Mouse (Mus musculus) lung, embryonic 15.5 days (tissue): ENCODE data around the gene Copz1. TPM values are rescaled to one million over a fixed set of nuclear protein-coding genes. Genes with fewer than 3 reads are reported as not detected.
"Not testable (repeated sequence)": the region's sequence is repeated elsewhere in the genome, so short reads cannot be mapped to it uniquely, and the experiment has no call there.

Experiments used
- ATAC-seq: fragments of 200-750 bp; cut with Nextera tagmentation; 2 replicates; pipeline ENCODE4 v1.8.0; 2017; ENCODE audit warnings: moderate number of reproducible peaks, borderline replicate concordance; ENCODE audit not compliant: low FRiP score, low TSS enrichment; ENCODE audit errors: extremely low read depth
- H3K27ac ChIP-seq: fragments of 300-500 bp; sonication (generic); 2 replicates; pipeline ENCODE4 v1.5.1; 2015; ENCODE audit warnings: moderate library complexity, mild to moderate bottlenecking, inconsistent platforms
- H3K27me3 ChIP-seq: fragments of 300-500 bp; sonication (generic); 2 replicates; pipeline ENCODE4 v1.6.1; 2015; ENCODE audit warnings: inconsistent platforms
- H3K36me3 ChIP-seq: fragments of 300-500 bp; sonication (generic); 2 replicates; pipeline ENCODE4 v1.6.1; 2015; ENCODE audit warnings: inconsistent platforms
- H3K4me1 ChIP-seq: fragments of 300-500 bp; sonication (generic); 2 replicates; pipeline ENCODE4 v1.6.1; 2015; ENCODE audit warnings: inconsistent platforms
- H3K4me2 ChIP-seq: fragments of 300-500 bp; sonication (generic); 2 replicates; pipeline ENCODE4 v1.6.1; 2015; ENCODE audit warnings: inconsistent platforms, mild to moderate bottlenecking, moderate library complexity
- H3K4me3 ChIP-seq: fragments of 300-500 bp; sonication (generic); 2 replicates; pipeline ENCODE4 v1.5.1; 2015; ENCODE audit warnings: mild to moderate bottlenecking, inconsistent platforms
- H3K9ac ChIP-seq: fragments of 300-500 bp; sonication (generic); 2 replicates; pipeline ENCODE4 v1.6.1; 2015; ENCODE audit warnings: inconsistent platforms
- H3K9me3 ChIP-seq: fragments of 300-500 bp; sonication (generic); 2 replicates; pipeline ENCODE4 v1.6.1; 2016; ENCODE audit warnings: inconsistent platforms
- WGBS: fragments of 180-500 bp; shearing (Covaris S2); methylation state at CpG from one replicate; pipeline ENCODE4 v1.1.7; 2015; 5-methylcytosine and 5-hydroxymethylcytosine counted together
- polyA plus RNA-seq: library from polyadenylated mRNA; unstranded; fragments of >200 nt; fragmentation: Nextera tagmentation; extraction: Ambion mirVana; gene quantifications from 2 replicates; pipeline ENCODE4 v1.2.1, GENCODE M21; 2015

The Copz1 gene
- polyA plus RNA-seq, 1 experiment from 2014 or later: 293 TPM

- not testable (repeated sequence) for H3K27me3 ChIP-seq, H3K9me3 ChIP-seq, ATAC-seq
- Histone ChIP-seq H3K27ac (peak overlapping the region; percentile 95), H3K4me3 (peak overlapping the region; percentile 76), H3K4me2 (peak overlapping the region; percentile 69), H3K9ac (peak overlapping the region; percentile 74), H3K36me3 (peaks cover 39% of the 10 kb centered on the region), H3K4me1 (peaks cover 41% of the 10 kb centered on the region)
- 6% methylated on average over 12 of the region's 12 CpGs for WGBS
Measured at GRCm38 (mm10) chr15:103241071-103242018, 31.2 kb upstream of the Copz1 start.

GRCm38 (mm10) chr15:103242885-103243284, 29.6 kb upstream of the Copz1 start:
- WGBS: 43% methylated on average over 8 of the region's 8 CpGs
- H3K27me3 ChIP-seq: no peaks in the 10 kb centered on the region
- H3K9me3 ChIP-seq: no peaks in the 10 kb centered on the region
- peak overlapping the region; percentile 35 for H3K9ac ChIP-seq
- H3K4me2 ChIP-seq: peak overlapping the region; percentile 69
- no peak for ATAC-seq
- H3K27ac ChIP-seq: no peak overlapping the region
- H3K4me3 ChIP-seq: peak overlapping the region; percentile 76
- H3K36me3 ChIP-seq: peaks cover 54% of the 10 kb centered on the region
- peaks cover 35% of the 10 kb centered on the region for H3K4me1 ChIP-seq

GRCm38 (mm10) chr15:103245616-103246015, 26.9 kb upstream of the Copz1 start:
- WGBS: 56% methylated on average over 6 of the region's 6 CpGs
- H3K9me3 ChIP-seq: no peaks in the 10 kb centered on the region
- H3K27ac ChIP-seq: no peak overlapping the region
- no peak for ATAC-seq
- no peak overlapping the region for H3K4me3 ChIP-seq
- peaks cover 70% of the 10 kb centered on the region for H3K36me3 ChIP-seq
- no peak overlapping the region for H3K9ac ChIP-seq
- no peaks in the 10 kb centered on the region for H3K27me3 ChIP-seq
- H3K4me2 ChIP-seq: 0 out of 2 replicates have a peak overlapping the region, but pooled peaks have one; percentile 10
- peaks cover 29% of the 10 kb centered on the region for H3K4me1 ChIP-seq

DNA sequence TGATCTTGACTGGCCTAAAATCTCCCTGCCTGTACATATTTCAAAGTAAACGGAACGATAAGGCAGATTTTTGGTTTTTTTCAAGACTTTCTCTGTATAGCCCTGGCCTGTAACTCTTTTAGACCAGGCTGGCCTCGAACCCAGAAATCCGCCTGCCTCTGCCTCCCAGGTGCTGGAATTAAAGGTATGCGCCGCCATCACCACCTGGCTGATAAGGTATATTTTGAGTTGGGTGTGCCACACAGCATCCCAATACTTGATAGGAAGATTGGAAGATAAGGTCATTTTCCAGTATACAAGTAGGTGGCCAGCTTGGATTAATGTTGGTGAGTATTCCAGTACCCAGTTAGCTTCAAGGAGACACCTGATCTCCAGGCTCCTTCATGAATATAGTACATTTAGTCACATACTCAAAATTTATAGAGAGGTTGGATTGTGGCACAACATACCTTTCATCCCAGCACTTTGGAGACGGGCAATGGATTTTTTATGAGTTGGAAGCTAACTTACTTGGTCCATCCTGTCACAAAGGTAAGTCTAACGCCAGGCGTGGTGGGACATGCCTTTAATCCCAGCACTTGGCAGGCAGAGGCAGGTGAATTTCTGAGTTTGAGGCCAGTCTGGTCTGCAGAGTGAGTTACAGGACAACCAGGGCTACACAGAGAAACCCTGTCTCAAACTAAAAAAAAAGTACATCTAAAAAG, 25.3 kb upstream of the Copz1 start:
- Histone ChIP-seq H3K4me2 (no peak overlapping the region), H3K4me3 (no peak overlapping the region), H3K27me3 (no peaks in the 10 kb centered on the region), H3K9me3 (no peaks in the 10 kb centered on the region), H3K9ac (no peak overlapping the region), H3K36me3 (peaks cover 64% of the 10 kb centered on the region), H3K27ac (no peak overlapping the region), H3K4me1 (peaks cover 25% of the 10 kb centered on the region)
- 84% methylated on average over 9 of the region's 9 CpGs for WGBS
- ATAC-seq: no peak

DNA sequence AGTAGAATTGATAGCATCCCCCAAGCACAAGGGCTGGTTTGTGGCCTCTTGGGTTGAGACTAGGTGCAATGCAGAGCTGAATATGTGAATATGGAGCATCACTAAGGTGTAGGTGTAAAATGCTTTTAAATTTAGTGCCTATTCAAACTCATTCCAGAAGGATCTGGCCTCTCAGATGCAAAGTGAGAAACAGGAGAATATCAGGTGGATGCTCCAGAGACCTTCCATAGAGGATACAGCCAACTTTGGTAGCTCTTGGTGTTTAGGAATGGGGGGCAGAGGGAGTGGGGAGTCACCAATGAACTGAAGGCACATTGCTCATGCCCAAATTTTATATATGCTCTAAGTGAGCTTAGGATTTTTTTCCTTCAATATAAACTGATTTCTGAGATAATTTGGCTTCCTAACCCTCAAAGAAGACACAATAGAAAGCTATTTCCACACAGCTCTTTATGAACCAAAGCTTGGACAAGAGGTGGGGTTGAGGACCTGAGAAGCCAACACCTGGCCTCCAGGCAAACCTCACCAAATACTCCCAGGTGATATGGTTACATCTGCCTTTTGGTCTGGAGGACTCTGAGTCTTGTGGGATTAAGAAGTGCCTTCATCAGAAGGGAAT, 24.6 kb upstream of the Copz1 start:
- Histone ChIP-seq H3K4me2 (no peak overlapping the region), H3K9ac (no peak overlapping the region), H3K27me3 (no peaks in the 10 kb centered on the region), H3K4me3 (no peak overlapping the region), H3K4me1 (peaks cover 19% of the 10 kb centered on the region), H3K27ac (no peak overlapping the region), H3K9me3 (no peaks in the 10 kb centered on the region), H3K36me3 (peaks cover 58% of the 10 kb centered on the region)
- ATAC-seq: no peak

- WGBS: 67% methylated on average over 28 of the region's 28 CpGs
- no peak for ATAC-seq
- Histone ChIP-seq H3K4me2 (no peak overlapping the region), H3K27ac (no peak overlapping the region), H3K4me3 (no peak overlapping the region), H3K27me3 (no peaks in the 10 kb centered on the region), H3K36me3 (peaks cover 50% of the 10 kb centered on the region), H3K9me3 (no peaks in the 10 kb centered on the region), H3K9ac (no peak overlapping the region), H3K4me1 (peaks cover 11% of the 10 kb centered on the region)
Measured at GRCm38 (mm10) chr15:103248401-103249313, 23.9 kb upstream of the Copz1 start.

DNA sequence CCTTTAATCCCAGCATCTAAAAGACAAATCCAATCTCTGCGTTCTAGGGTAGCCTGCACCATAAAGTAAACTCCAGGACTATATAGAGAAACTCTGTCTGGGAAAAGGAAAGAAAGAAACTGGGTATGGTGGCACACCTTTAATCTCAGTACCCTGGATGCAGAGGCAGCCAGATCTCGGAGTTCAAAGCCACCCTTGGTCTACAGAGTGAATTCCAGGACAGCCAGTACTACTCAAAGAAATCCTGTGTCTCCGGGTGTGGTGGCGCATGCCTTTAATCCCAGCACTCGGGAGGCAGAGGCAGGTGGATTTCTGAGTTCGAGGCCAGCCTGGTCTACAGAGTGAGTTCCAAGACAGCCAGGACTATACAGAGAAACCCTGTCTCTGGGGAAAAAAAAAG, 23.0 kb upstream of the Copz1 start:
- ATAC-seq, H3K27me3 ChIP-seq, H3K9ac ChIP-seq, H3K9me3 ChIP-seq, H3K4me3 ChIP-seq, H3K4me2 ChIP-seq, H3K4me1 ChIP-seq, H3K27ac ChIP-seq: not testable (repeated sequence)
- WGBS: 78% methylated on average over 6 of the region's 6 CpGs
- H3K36me3 ChIP-seq: peaks cover 45% of the 10 kb centered on the region

DNA sequence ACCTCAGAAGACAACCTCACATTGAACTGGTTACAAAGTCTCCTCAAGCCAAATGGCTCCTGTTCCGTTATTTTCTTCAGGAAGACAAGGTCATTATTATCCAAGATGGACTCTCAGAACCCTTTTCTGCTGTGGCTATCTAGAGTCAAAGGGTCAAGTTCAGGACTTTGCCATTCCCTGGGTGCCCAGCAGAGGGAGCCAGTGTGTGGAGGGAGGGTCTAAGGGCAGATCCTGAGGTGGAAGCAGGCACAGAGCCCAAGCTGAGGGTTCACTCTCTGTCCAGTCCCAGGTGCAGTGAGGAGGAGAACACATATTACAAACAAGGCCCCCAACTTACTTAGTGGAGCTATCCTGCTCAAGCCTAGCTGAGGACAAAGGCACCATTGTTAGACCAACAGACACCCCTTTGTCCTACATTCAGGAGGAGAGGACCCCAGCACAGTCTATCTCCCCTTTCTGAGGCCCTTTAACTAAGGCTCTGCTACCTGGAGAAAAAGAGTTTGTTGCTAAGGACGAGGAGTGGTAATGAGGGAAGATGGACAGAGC, 22.2 kb upstream of the Copz1 start:
- peaks cover 40% of the 10 kb centered on the region for H3K36me3 ChIP-seq
- no peak for ATAC-seq
- no peak overlapping the region for H3K4me3 ChIP-seq
- no peak overlapping the region for H3K4me2 ChIP-seq
- no peak overlapping the region for H3K27ac ChIP-seq
- peaks cover 11% of the 10 kb centered on the region for H3K4me1 ChIP-seq
- no peaks in the 10 kb centered on the region for H3K27me3 ChIP-seq
- no peaks in the 10 kb centered on the region for H3K9me3 ChIP-seq
- H3K9ac ChIP-seq: no peak overlapping the region
- WGBS: 20% methylated on average over 2 of the region's 2 CpGs

GRCm38 (mm10) chr15:103251595-103251994, 20.9 kb upstream of the Copz1 start:
- ATAC-seq: no peak
- H3K9ac ChIP-seq: no peak overlapping the region
- WGBS: 13% methylated on average over 1 of the region's 1 CpGs
- H3K4me3 ChIP-seq: no peak overlapping the region
- no peaks in the 10 kb centered on the region for H3K27me3 ChIP-seq
- no peaks in the 10 kb centered on the region for H3K9me3 ChIP-seq
- H3K4me2 ChIP-seq: no peak overlapping the region
- H3K27ac ChIP-seq: no peak overlapping the region
- peaks cover 10% of the 10 kb centered on the region for H3K4me1 ChIP-seq
- H3K36me3 ChIP-seq: peaks cover 29% of the 10 kb centered on the region

GRCm38 (mm10) chr15:103252660-103253059, 19.9 kb upstream of the Copz1 start:
- Histone ChIP-seq H3K27me3 (no peaks in the 10 kb centered on the region), H3K9ac (no peak overlapping the region), H3K4me2 (no peak overlapping the region), H3K4me1 (peaks cover 10% of the 10 kb centered on the region), H3K4me3 (no peak overlapping the region), H3K9me3 (no peaks in the 10 kb centered on the region), H3K27ac (no peak overlapping the region), H3K36me3 (peaks cover 18% of the 10 kb centered on the region)
- no peak for ATAC-seq
- 76% methylated on average over 3 of the region's 3 CpGs for WGBS

- Histone ChIP-seq H3K9ac (no peak overlapping the region), H3K36me3 (peaks cover 11% of the 10 kb centered on the region), H3K4me3 (no peak overlapping the region), H3K4me1 (peaks cover 17% of the 10 kb centered on the region), H3K9me3 (no peaks in the 10 kb centered on the region), H3K27ac (no peak overlapping the region), H3K4me2 (no peak overlapping the region), H3K27me3 (no peaks in the 10 kb centered on the region)
- WGBS: 94% methylated on average over 1 of the region's 1 CpGs
- no peak for ATAC-seq
Measured at GRCm38 (mm10) chr15:103253352-103253751, 19.2 kb upstream of the Copz1 start.
